Mouse (Mus musculus) ES-E14 (cell line): ENCODE results near the gene Def8. TPM values are rescaled to one million over a fixed set of nuclear protein-coding genes. Genes with fewer than 3 reads are reported as not detected.
A peak's percentile ranks its signal among the peaks of the same experiment; 100 is the strongest.
"Not testable (repeated sequence)": the region's sequence is repeated elsewhere in the genome, so short reads cannot be mapped to it uniquely, and the experiment has no call there.

Experiments
- DNase-seq: peaks from one replicate; pipeline ENCODE4 v3.0.0-alpha.2; 2013; ENCODE audit warnings: low read depth, low spot score
- H3K27ac ChIP-seq: 2 replicates; pipeline ENCODE4 v1.5.1; 2012; ENCODE audit warnings: low read depth, mild to moderate bottlenecking, low read length, moderate library complexity, mixed read lengths; ENCODE audit not compliant: poor library complexity, insufficient read depth, severe bottlenecking
- H3K36me3 ChIP-seq: 2 replicates; pipeline ENCODE4 v1.6.1; 2012; ENCODE audit warnings: mild to moderate bottlenecking, low read length, moderate library complexity, mixed read lengths; ENCODE audit not compliant: control insufficient read depth, poor library complexity, insufficient read depth, severe bottlenecking
- H3K4me1 ChIP-seq, 2 experiments: fragments of 150-350 bp in 1 of 2; sonication (generic) in 1 of 2; 2 replicates each; pipeline ENCODE4 v1.6.1; 2012; ENCODE audit warnings: low read length in 2 of 2, mild to moderate bottlenecking in 1 of 2, mixed read lengths in 1 of 2; ENCODE audit not compliant: control insufficient read depth in 2 of 2, insufficient read depth in 2 of 2, poor library complexity in 1 of 2
- H3K4me3 ChIP-seq, 2 experiments: fragments of 150-350 bp in 1 of 2; sonication (generic) in 1 of 2; 2 replicates each; pipeline ENCODE4 v1.5.1; 2012; ENCODE audit warnings: low read length in 2 of 2, low read depth in 1 of 2, mild to moderate bottlenecking in 1 of 2, mixed read lengths in 1 of 2; ENCODE audit not compliant: insufficient read depth in 1 of 2, poor library complexity in 1 of 2, severe bottlenecking in 1 of 2
- H3K9ac ChIP-seq: 2 replicates; pipeline ENCODE4 v1.6.1; 2012; ENCODE audit warnings: low read depth, mild to moderate bottlenecking, low read length, mixed read lengths; ENCODE audit not compliant: poor library complexity, insufficient read depth, severe bottlenecking
- H3K9me3 ChIP-seq: fragments of 150-350 bp; sonication (generic); 2 replicates; pipeline ENCODE4 v1.6.1; 2012; ENCODE audit warnings: low read depth, mild to moderate bottlenecking, low read length; ENCODE audit not compliant: control insufficient read depth, insufficient read depth
- CHD2 ChIP-seq: IDR thresholded peaks from 2 replicates; pipeline ENCODE4 v1.6.1; 2014; ENCODE audit warnings: mild to moderate bottlenecking, low read depth, low read length, inconsistent platforms
- HCFC1 ChIP-seq: IDR thresholded peaks from 2 replicates; pipeline ENCODE4 v1.6.1; 2012; ENCODE audit warnings: low read length, inconsistent platforms, borderline replicate concordance; ENCODE audit not compliant: insufficient read depth
- MAFK ChIP-seq: IDR thresholded peaks from 2 replicates; pipeline ENCODE4 v1.6.1; 2014; ENCODE audit warnings: mild to moderate bottlenecking, low read depth, low read length, inconsistent platforms; ENCODE audit not compliant: insufficient read depth
- ZC3H11A ChIP-seq: IDR thresholded peaks from 2 replicates; pipeline ENCODE4 v1.6.1; 2012; ENCODE audit warnings: low read depth, mild to moderate bottlenecking, inconsistent platforms, low read length, borderline replicate concordance
- ZNF384 ChIP-seq: IDR thresholded peaks from 2 replicates; pipeline ENCODE4 v1.6.1; 2012; ENCODE audit warnings: low read depth, low read length, inconsistent platforms
- in situ Hi-C, 2 experiments: fragments of 600-800 bp; cut with MboI; formaldehyde crosslinking; loops; one replicate each; pipeline ENCODE4 v1.15.1; 2025; ENCODE audit warnings: low sequenced_read_pairs in 2 of 2, inconsistent platforms in 1 of 2; ENCODE audit not compliant: unreplicated experiment in 2 of 2
- total RNA-seq: library from RNA; depleted of rRNA; stranded (reverse); fragments of 300-350 nt; gene quantifications from 2 replicates; pipeline ENCODE4 v1.2.3, GENCODE M21; 2012

Gene Def8
- total RNA-seq, 1 experiment = 42.5 TPM

DNA sequence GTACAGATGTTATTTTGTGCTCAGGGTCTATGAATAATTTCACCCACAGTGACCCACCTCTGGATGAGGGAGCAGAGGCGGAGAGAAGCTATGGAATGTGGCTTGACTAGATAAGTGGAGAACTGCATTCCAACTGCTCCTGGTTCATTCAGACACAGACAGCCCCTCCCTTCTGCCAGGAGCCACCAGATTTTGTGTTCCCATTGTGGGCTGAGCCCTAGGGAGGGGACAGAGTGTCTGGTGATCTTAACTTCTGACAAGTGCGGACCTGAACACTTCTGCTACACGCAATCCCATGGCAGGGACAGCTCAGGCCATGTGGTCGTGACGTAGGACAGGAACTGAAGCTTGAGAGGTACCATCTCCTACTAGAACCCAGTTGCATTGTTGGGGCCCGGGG is 23.5 kb downstream of the Def8 start:
- Histone ChIP-seq H3K9me3 (no peaks in the 10 kb centered on the region), H3K27ac (peak overlapping the region; percentile 81), H3K4me1 (peaks cover 3 to 32% of the 10 kb centered on the region in 2 experiments; a peak in 3 of 4 replicates), H3K9ac (peak overlapping the region; percentile 56; the same call in 1 of the 2 replicates), H3K4me3 (0 out of 4 replicates have a peak overlapping the region, but pooled peaks of 1 of the 2 experiments have one; percentile 25), H3K36me3 (peaks cover 10% of the 10 kb centered on the region; the same call in 1 of the 2 replicates)
- no peak for TF ChIP-seq ZC3H11A
- no peak for TF ChIP-seq ZNF384
- TF ChIP-seq MAFK = no peak
- TF ChIP-seq HCFC1 = no peak
- TF ChIP-seq CHD2 = no peak
- no peak for DNase-seq
- in situ Hi-C loops = no loop called here

DNA sequence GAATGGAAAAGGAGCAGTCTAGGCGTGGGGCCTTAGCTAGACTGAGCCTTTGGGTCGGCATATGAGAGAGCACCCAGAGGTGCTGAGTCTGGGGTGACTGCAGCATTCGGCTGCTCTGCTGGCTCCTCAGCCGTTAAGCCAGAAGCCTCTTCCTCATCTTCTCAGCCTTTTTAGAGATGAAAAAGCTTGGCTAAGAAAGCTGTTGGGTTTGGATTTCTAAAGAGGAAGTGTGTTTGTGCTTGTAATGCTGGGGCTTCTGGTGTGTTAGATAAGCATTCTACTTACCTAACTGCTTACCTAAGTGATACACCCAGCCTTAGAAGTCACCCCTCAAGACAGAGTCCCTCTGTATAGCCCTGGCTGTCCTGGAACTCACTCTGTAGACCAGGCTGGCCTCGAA is 27.5 kb downstream of the Def8 start:
- Histone ChIP-seq H3K27ac (no peak overlapping the region), H3K36me3 (peaks cover 26% of the 10 kb centered on the region), H3K9me3 (no peaks in the 10 kb centered on the region), H3K4me1 (peaks cover 0 to 23% of the 10 kb centered on the region in 2 experiments; a peak in 3 of 4 replicates), H3K9ac (no peak overlapping the region), H3K4me3 (no peak overlapping the region)
- in situ Hi-C loops = no loop called here
- DNase-seq = no peak
- TF ChIP-seq HCFC1 (no peak), ZC3H11A (no peak), CHD2 (no peak), ZNF384 (no peak), MAFK (no peak)

DNA sequence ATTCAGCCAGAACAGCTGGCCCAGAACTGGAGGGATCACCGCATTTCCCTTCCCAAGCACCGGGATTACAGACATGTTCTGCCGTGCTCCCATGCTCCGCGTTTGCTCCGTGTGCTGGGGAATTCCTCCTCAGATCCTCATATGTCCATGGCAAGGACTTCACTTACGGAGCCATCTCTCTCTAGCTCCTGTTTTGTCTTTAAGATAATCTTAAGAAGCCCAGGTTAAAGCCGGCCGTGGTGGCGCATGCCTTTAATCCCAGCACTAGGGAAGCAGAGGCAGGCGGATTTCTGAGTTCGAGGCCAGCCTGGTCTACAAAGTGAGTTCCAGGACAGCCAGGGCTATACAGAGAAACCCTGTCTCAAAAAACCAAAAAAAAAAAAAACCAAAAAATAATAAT is 28.4 kb downstream of the Def8 start:
- H3K4me3 ChIP-seq, H3K9me3 ChIP-seq, in situ Hi-C loops, DNase-seq, H3K9ac ChIP-seq, H3K27ac ChIP-seq: not testable (repeated sequence)
- H3K36me3 ChIP-seq = peaks cover 33% of the 10 kb centered on the region
- peaks cover 0 to 15% of the 10 kb centered on the region in 2 experiments; a peak in 3 of 4 replicates for H3K4me1 ChIP-seq

DNA sequence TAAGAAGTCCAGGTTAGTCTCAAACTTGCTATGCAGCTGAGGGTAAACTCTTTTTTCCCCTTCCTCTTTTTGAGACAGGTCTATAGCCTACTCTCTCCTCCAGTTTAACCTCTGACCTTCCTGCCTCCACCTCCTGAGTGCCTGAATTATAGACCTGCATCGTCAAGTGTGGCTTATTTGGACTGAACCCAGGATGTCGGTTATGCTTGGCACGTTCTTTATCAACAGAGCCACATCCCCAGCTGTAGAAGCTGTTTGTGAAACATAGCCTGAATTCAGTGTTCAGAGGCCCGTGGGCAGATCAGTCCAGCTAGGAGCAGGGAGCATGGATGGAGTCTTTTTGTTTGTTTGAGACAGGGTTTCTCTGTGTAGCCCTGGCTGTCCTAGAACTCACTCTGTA is 28.8 kb downstream of the Def8 start:
- DNase-seq = no peak
- H3K4me3 ChIP-seq = no peak overlapping the region
- peaks cover 0 to 12% of the 10 kb centered on the region in 2 experiments; a peak in 3 of 4 replicates for H3K4me1 ChIP-seq
- peaks cover 33% of the 10 kb centered on the region for H3K36me3 ChIP-seq
- in situ Hi-C loops = no loop called here
- H3K9me3 ChIP-seq = no peaks in the 10 kb centered on the region
- no peak overlapping the region for H3K9ac ChIP-seq
- H3K27ac ChIP-seq = no peak overlapping the region
- TF ChIP-seq CHD2 (no peak), HCFC1 (no peak), ZNF384 (no peak), ZC3H11A (no peak), MAFK (no peak)

DNA sequence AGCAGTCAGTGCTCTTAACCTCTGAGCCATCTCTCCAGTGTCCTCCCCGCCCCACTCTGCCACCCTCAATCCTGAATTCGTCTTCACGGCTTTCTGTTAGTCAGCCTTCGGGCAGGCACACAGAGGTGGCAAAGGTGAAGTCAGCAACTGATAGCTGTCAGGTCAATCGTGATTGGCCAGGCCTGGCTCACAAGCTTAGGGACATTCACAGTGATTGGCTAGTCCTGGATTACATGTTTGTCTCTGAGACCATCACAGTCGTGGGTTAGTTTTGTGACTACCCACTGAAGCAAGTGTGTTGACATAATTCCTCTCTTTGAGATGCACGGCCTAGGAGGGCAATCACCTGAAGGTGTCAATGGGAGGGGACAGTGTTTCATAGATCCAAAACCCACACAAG is 30.0 kb downstream of the Def8 start:
- no peak overlapping the region for H3K4me3 ChIP-seq
- peaks cover 42% of the 10 kb centered on the region for H3K36me3 ChIP-seq
- no peak for TF ChIP-seq CHD2
- no peak for TF ChIP-seq MAFK
- no peak for TF ChIP-seq ZNF384
- TF ChIP-seq HCFC1 = no peak
- TF ChIP-seq ZC3H11A = no peak
- peaks cover 0 to 6% of the 10 kb centered on the region in 2 experiments; a peak in 3 of 4 replicates for H3K4me1 ChIP-seq
- in situ Hi-C loops = no loop called here
- peak overlapping the region; percentile 17; the same call in 1 of the 2 replicates for H3K27ac ChIP-seq
- no peaks in the 10 kb centered on the region for H3K9me3 ChIP-seq
- DNase-seq = peak; percentile 25
- H3K9ac ChIP-seq = no peak overlapping the region
